Mouse (Mus musculus) ES-E14 (cell line): ENCODE data around the gene Erc2. TPM values are rescaled to one million over a fixed set of nuclear protein-coding genes. Genes with fewer than 3 reads are reported as not detected.

Source experiments
- DNase-seq: peaks from one replicate; pipeline ENCODE4 v3.0.0-alpha.2; 2013; ENCODE audit warnings: low read depth, low spot score
- H3K27ac ChIP-seq: 2 replicates; pipeline ENCODE4 v1.5.1; 2012; ENCODE audit warnings: low read depth, mild to moderate bottlenecking, low read length, moderate library complexity, mixed read lengths; ENCODE audit not compliant: poor library complexity, insufficient read depth, severe bottlenecking
- H3K36me3 ChIP-seq: 2 replicates; pipeline ENCODE4 v1.6.1; 2012; ENCODE audit warnings: mild to moderate bottlenecking, low read length, moderate library complexity, mixed read lengths; ENCODE audit not compliant: control insufficient read depth, poor library complexity, insufficient read depth, severe bottlenecking
- H3K4me1 ChIP-seq, 2 experiments: fragments of 150-350 bp in 1 of 2; sonication (generic) in 1 of 2; 2 replicates each; pipeline ENCODE4 v1.6.1; 2012; ENCODE audit warnings: low read length in 2 of 2, mild to moderate bottlenecking in 1 of 2, mixed read lengths in 1 of 2; ENCODE audit not compliant: control insufficient read depth in 2 of 2, insufficient read depth in 2 of 2, poor library complexity in 1 of 2
- H3K4me3 ChIP-seq, 2 experiments: fragments of 150-350 bp in 1 of 2; sonication (generic) in 1 of 2; 2 replicates each; pipeline ENCODE4 v1.5.1; 2012; ENCODE audit warnings: low read length in 2 of 2, low read depth in 1 of 2, mild to moderate bottlenecking in 1 of 2, mixed read lengths in 1 of 2; ENCODE audit not compliant: insufficient read depth in 1 of 2, poor library complexity in 1 of 2, severe bottlenecking in 1 of 2
- H3K9ac ChIP-seq: 2 replicates; pipeline ENCODE4 v1.6.1; 2012; ENCODE audit warnings: low read depth, mild to moderate bottlenecking, low read length, mixed read lengths; ENCODE audit not compliant: poor library complexity, insufficient read depth, severe bottlenecking
- H3K9me3 ChIP-seq: fragments of 150-350 bp; sonication (generic); 2 replicates; pipeline ENCODE4 v1.6.1; 2012; ENCODE audit warnings: low read depth, mild to moderate bottlenecking, low read length; ENCODE audit not compliant: control insufficient read depth, insufficient read depth
- CHD2 ChIP-seq: IDR thresholded peaks from 2 replicates; pipeline ENCODE4 v1.6.1; 2014; ENCODE audit warnings: mild to moderate bottlenecking, low read depth, low read length, inconsistent platforms
- HCFC1 ChIP-seq: IDR thresholded peaks from 2 replicates; pipeline ENCODE4 v1.6.1; 2012; ENCODE audit warnings: low read length, inconsistent platforms, borderline replicate concordance; ENCODE audit not compliant: insufficient read depth
- MAFK ChIP-seq: IDR thresholded peaks from 2 replicates; pipeline ENCODE4 v1.6.1; 2014; ENCODE audit warnings: mild to moderate bottlenecking, low read depth, low read length, inconsistent platforms; ENCODE audit not compliant: insufficient read depth
- ZC3H11A ChIP-seq: IDR thresholded peaks from 2 replicates; pipeline ENCODE4 v1.6.1; 2012; ENCODE audit warnings: low read depth, mild to moderate bottlenecking, inconsistent platforms, low read length, borderline replicate concordance
- ZNF384 ChIP-seq: IDR thresholded peaks from 2 replicates; pipeline ENCODE4 v1.6.1; 2012; ENCODE audit warnings: low read depth, low read length, inconsistent platforms
- in situ Hi-C, 2 experiments: fragments of 600-800 bp; cut with MboI; formaldehyde crosslinking; loops; one replicate each; pipeline ENCODE4 v1.15.1; 2025; ENCODE audit warnings: low sequenced_read_pairs in 2 of 2, inconsistent platforms in 1 of 2; ENCODE audit not compliant: unreplicated experiment in 2 of 2
- total RNA-seq: library from RNA; depleted of rRNA; stranded (reverse); fragments of 300-350 nt; gene quantifications from 2 replicates; pipeline ENCODE4 v1.2.3, GENCODE M21; 2012

The Erc2 gene
- total RNA-seq, 1 experiment: 9.1 TPM

- no peak overlapping the region for H3K27ac ChIP-seq
- in situ Hi-C loops: no loop called here
Observed at GRCm38 (mm10) chr14:28271846-28272245, 649.6 kb downstream of the Erc2 start.

DNA sequence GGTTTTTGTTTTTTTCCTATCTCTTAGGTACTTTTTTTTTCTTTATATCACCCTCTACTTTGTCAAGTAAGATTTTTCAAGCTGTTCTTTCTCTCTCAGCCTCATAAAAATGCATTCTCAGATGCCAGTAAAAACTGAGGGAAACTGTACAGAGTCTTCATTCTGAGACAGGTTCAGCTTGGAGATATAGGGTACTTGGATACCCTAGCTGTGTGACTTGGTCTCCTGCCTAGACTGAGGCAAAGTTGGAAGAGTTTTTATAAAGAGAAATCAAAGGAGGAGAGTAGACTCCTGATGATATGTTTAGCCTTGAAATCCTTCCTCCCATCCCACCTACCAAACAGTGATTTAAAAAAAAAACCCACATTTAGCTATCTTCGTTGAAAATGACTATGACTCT is 651.4 kb downstream of the Erc2 start:
- Histone ChIP-seq H3K36me3 (no peaks in the 10 kb centered on the region), H3K27ac (no peak overlapping the region), H3K4me3 (no peak overlapping the region), H3K9me3 (no peaks in the 10 kb centered on the region), H3K4me1 (no peaks in the 10 kb centered on the region), H3K9ac (no peak overlapping the region)
- no peak for TF ChIP-seq ZNF384
- TF ChIP-seq ZC3H11A: no peak
- TF ChIP-seq CHD2: no peak
- no peak for TF ChIP-seq HCFC1
- TF ChIP-seq MAFK: no peak
- no peak for DNase-seq
- in situ Hi-C loops: no loop called here

More at GRCm38 (mm10) chr14:28271846-28272245, 649.6 kb downstream of the Erc2 start:
- Histone ChIP-seq H3K9ac (no peak overlapping the region), H3K4me3 (no peak overlapping the region), H3K9me3 (no peaks in the 10 kb centered on the region), H3K4me1 (no peaks in the 10 kb centered on the region), H3K36me3 (no peaks in the 10 kb centered on the region)
- no peak for DNase-seq
- TF ChIP-seq ZNF384 (no peak), HCFC1 (no peak), CHD2 (no peak), ZC3H11A (no peak), MAFK (no peak)

GRCm38 (mm10) chr14:28274826-28275225 is 652.6 kb downstream of the Erc2 start:
- no peak overlapping the region for H3K4me3 ChIP-seq
- H3K36me3 ChIP-seq: no peaks in the 10 kb centered on the region
- H3K9ac ChIP-seq: no peak overlapping the region
- no peaks in the 10 kb centered on the region for H3K9me3 ChIP-seq
- no peaks in the 10 kb centered on the region for H3K4me1 ChIP-seq
- TF ChIP-seq CHD2 (no peak), HCFC1 (no peak), MAFK (no peak), ZNF384 (no peak), ZC3H11A (no peak)
- H3K27ac ChIP-seq: no peak overlapping the region
- in situ Hi-C loops: no loop called here
- no peak for DNase-seq

- in situ Hi-C loops: no loop called here
- TF ChIP-seq CHD2 (no peak), ZNF384 (no peak), ZC3H11A (no peak), MAFK (no peak), HCFC1 (no peak)
- H3K9ac ChIP-seq: no peak overlapping the region
- H3K4me3 ChIP-seq: no peak overlapping the region
- no peaks in the 10 kb centered on the region for H3K36me3 ChIP-seq
- no peak for DNase-seq
- H3K4me1 ChIP-seq: no peaks in the 10 kb centered on the region
- H3K27ac ChIP-seq: no peak overlapping the region
- no peaks in the 10 kb centered on the region for H3K9me3 ChIP-seq
Observed at GRCm38 (mm10) chr14:28278951-28279350, 656.7 kb downstream of the Erc2 start.

DNA sequence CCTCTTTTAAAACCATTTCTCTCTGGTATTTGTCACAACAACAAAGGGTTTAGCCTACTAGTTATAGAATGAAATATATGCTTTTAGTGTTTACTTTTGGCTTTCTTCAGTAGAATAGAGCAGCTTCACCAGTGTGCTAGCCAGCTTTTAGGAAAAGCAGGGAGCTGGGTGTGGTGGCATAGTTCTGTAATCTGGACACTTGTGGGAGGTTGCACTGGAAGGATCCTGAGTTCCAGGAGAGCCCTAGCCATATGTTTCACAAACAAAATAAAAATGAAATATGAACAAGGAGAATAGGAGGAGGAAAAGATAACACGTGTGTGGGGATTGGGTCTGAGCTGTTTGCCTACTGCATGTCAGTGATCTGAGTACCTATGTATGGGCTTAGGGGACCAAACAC is 658.1 kb downstream of the Erc2 start:
- Histone ChIP-seq H3K4me3 (no peak overlapping the region), H3K36me3 (no peaks in the 10 kb centered on the region), H3K9ac (no peak overlapping the region), H3K9me3 (no peaks in the 10 kb centered on the region), H3K4me1 (no peaks in the 10 kb centered on the region), H3K27ac (no peak overlapping the region)
- TF ChIP-seq CHD2: no peak
- TF ChIP-seq ZNF384: no peak
- TF ChIP-seq ZC3H11A: no peak
- TF ChIP-seq HCFC1: no peak
- TF ChIP-seq MAFK: no peak
- DNase-seq: no peak
- in situ Hi-C loops: no loop called here
